Mouse (Mus musculus) mouse trophoblast stem cell (cell line): ENCODE data around the gene Olfr584.

ENCODE experiments used
- in situ Hi-C, 2 experiments: fragments of 300-500 bp; cut with MseI, MboI; formaldehyde crosslinking; loops; 2 replicates in 1 of 2; 3 replicates in 1 of 2; pipeline ENCODE4 v1.15.1; 2025

Olfr584 gene

DNA sequence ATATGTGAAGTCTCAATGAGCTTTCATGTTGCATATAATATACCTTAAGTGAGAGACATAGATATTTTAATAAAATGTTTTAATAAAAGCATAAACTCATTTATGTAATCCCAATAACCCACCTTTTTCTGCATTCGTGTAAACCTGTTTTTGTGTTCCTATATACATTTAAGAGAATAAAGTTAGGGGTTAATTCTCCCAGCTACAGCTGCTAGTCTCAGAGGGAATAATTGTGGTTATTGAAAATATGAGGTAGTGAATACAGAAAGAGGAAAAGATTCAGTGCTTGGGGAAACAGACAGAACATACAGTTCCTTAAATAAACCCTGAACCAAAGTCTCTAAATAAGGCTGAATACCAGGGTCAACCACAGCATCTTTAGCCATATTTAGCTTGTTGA lies at the start of gene Olfr584:
Olfr584 (plus strand) TSS at position 301 of the 400 bp plus-strand sequence.
- in situ Hi-C loops: no loop called here

- in situ Hi-C loops: no loop called here
Observed at GRCm38 (mm10) chr7:103037724-103038123, 44.0 kb upstream of the Olfr584 start, which contains the start of gene Olfr582. Olfr582 (plus strand) TSS chr7:103038024.

GRCm38 (mm10) chr7:103051000-103051399 lies 30.7 kb upstream of the Olfr584 start, which contains the start of gene Olfr583:
Olfr583 (plus strand) TSS chr7:103051300.
- in situ Hi-C loops: no loop called here

DNA sequence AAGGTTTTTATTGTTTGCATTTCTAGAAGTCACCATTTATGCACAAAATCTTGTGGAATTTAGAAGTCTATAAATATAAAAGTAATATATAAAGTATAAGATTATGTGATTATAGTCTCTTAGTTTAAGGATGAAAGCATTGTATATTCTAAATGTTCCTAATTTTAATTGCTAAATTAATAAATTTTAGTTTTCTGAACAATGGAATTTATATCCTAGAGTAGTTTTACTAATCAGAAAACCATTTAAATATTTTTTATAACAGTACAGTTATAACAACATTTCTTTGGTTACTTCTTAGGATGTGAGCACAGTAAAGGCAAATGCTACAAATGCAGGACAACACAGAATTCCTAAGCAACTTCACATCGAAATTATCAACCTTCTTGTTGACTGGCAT lies 15.7 kb downstream of the Olfr584 start, which contains the start of gene Olfr585:
Olfr585 (plus strand) TSS at position 301 of the 400 bp plus-strand sequence.
- in situ Hi-C loops: no loop called here

GRCm38 (mm10) chr7:103119406-103119805 lies 37.7 kb downstream of the Olfr584 start:
- in situ Hi-C loops: no loop called here

GRCm38 (mm10) chr7:103125538-103125937 lies 43.9 kb downstream of the Olfr584 start, which contains the start of gene Olfr586:
Olfr586 (minus strand) TSS chr7:103125638.
- in situ Hi-C loops: no loop called here
